Mouse (Mus musculus) neural tube, embryonic 15.5 days (tissue): ENCODE results near the gene Kctd13. TPM values are rescaled to one million over a fixed set of nuclear protein-coding genes. Genes with fewer than 3 reads are reported as not detected.
A peak's percentile ranks its signal among the peaks of the same experiment; 100 is the strongest.
"Not testable (repeated sequence)": the region's sequence is repeated elsewhere in the genome, so short reads cannot be mapped to it uniquely, and the experiment has no call there.

ENCODE experiments used
- ATAC-seq: fragments of 200-750 bp; cut with Nextera tagmentation; 2 replicates; pipeline ENCODE4 v1.8.0; 2017; ENCODE audit warnings: mild to moderate bottlenecking, moderate TSS enrichment, moderate library complexity; ENCODE audit not compliant: low FRiP score
- H3K27ac ChIP-seq: fragments of 300-500 bp; sonication (generic); replicated peaks from 2 replicates; pipeline ENCODE4 v1.5.1; 2015; ENCODE audit warnings: mild to moderate bottlenecking, inconsistent platforms
- H3K27me3 ChIP-seq: fragments of 300-500 bp; sonication (generic); replicated peaks from 2 replicates; pipeline ENCODE4 v1.6.1; 2015; ENCODE audit warnings: inconsistent platforms
- H3K36me3 ChIP-seq: fragments of 300-500 bp; sonication (generic); 2 replicates; pipeline ENCODE4 v1.6.1; 2015; ENCODE audit warnings: inconsistent platforms
- H3K4me1 ChIP-seq: fragments of 300-500 bp; sonication (generic); 2 replicates; pipeline ENCODE4 v1.6.1; 2015; ENCODE audit warnings: inconsistent platforms
- H3K4me2 ChIP-seq: fragments of 300-500 bp; sonication (generic); 2 replicates; pipeline ENCODE4 v1.6.1; 2015; ENCODE audit warnings: inconsistent platforms, mild to moderate bottlenecking, moderate library complexity
- H3K4me3 ChIP-seq: fragments of 300-500 bp; sonication (generic); replicated peaks from 2 replicates; pipeline ENCODE4 v1.5.1; 2015; ENCODE audit warnings: mild to moderate bottlenecking, inconsistent platforms
- H3K9ac ChIP-seq: fragments of 300-500 bp; sonication (generic); replicated peaks from 2 replicates; pipeline ENCODE4 v1.6.1; 2015; ENCODE audit warnings: mild to moderate bottlenecking, inconsistent platforms
- H3K9me3 ChIP-seq: fragments of 300-500 bp; sonication (generic); replicated peaks from 2 replicates; pipeline ENCODE4 v1.6.1; 2016; ENCODE audit warnings: inconsistent platforms
- WGBS: fragments of 180-500 bp; shearing (Covaris S2); methylation state at CpG from one replicate; pipeline ENCODE4 v1.1.7; 2015; ENCODE audit warnings: mixed read lengths; 5-methylcytosine and 5-hydroxymethylcytosine counted together
- polyA plus RNA-seq: library from polyadenylated mRNA; unstranded; fragments of >200 nt; fragmentation: Nextera tagmentation; extraction: Ambion mirVana; gene quantifications from 2 replicates; pipeline ENCODE4 v1.2.1, GENCODE M21; 2015

Gene Kctd13
- polyA plus RNA-seq, 1 experiment from 2014 or later = 121 TPM

DNA sequence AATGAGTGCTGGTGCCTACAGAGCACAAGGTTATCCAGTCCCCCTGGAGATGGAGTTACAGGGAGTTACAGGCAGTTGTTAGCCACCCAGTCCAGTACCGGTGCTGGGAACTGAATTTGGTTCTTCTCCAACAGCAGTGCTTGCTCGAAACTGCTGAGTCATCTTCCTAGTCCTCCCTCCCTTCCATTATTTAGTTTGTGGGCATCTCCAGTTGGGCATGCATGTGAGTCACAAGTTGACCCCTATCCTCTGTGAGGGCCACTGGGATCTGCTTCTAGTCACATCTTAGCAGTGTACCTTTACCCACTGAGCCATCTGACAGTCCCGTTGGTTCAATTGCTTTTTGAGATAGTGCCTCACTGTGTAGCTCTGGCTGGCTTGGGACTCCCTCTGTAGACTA, 23.1 kb upstream of the Kctd13 start:
- no peak overlapping the region for H3K4me3 ChIP-seq
- H3K36me3 ChIP-seq = no peaks in the 10 kb centered on the region
- H3K27me3 ChIP-seq = no peaks in the 10 kb centered on the region
- no peaks in the 10 kb centered on the region for H3K4me1 ChIP-seq
- no peak overlapping the region for H3K27ac ChIP-seq
- no peak overlapping the region for H3K4me2 ChIP-seq
- no peak overlapping the region for H3K9ac ChIP-seq
- no peaks in the 10 kb centered on the region for H3K9me3 ChIP-seq
- ATAC-seq = no peak
- 81% methylated on average over 3 of the region's 3 CpGs for WGBS

- H3K4me1 ChIP-seq = no peaks in the 10 kb centered on the region
- 88% methylated on average over 3 of the region's 3 CpGs for WGBS
- no peak overlapping the region for H3K27ac ChIP-seq
- no peak overlapping the region for H3K9ac ChIP-seq
- H3K36me3 ChIP-seq = no peaks in the 10 kb centered on the region
- no peaks in the 10 kb centered on the region for H3K9me3 ChIP-seq
- no peak overlapping the region for H3K4me3 ChIP-seq
- no peak for ATAC-seq
- no peaks in the 10 kb centered on the region for H3K27me3 ChIP-seq
- no peak overlapping the region for H3K4me2 ChIP-seq
Measured at GRCm38 (mm10) chr7:126914844-126915243, 13.8 kb upstream of the Kctd13 start.

GRCm38 (mm10) chr7:126918356-126918755, 10.3 kb upstream of the Kctd13 start:
- not testable (repeated sequence) for H3K27me3 ChIP-seq, ATAC-seq, H3K4me2 ChIP-seq, H3K4me1 ChIP-seq, H3K27ac ChIP-seq, H3K36me3 ChIP-seq, H3K4me3 ChIP-seq, H3K9ac ChIP-seq, H3K9me3 ChIP-seq
- WGBS = 26% methylated on average over 4 of the region's 4 CpGs

DNA sequence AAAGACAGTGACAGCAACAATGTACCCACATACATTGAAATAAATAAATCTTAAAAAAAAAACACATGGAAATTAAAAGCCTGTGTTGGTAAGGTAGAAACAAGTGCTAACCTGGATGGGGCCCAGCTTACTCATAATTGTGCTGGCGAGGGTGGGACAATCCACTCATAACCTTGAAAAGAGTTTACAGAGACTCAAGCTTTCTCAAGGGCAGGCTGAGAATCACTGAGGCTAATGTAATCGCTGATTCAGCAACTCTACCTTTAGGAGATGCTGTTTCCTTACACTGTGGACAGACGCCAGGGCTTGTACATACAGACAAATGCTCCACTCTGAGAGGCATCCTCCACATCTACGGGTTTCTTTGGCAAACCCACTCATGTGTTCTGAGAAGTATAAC, 8.7 kb upstream of the Kctd13 start:
- no peak overlapping the region for H3K9ac ChIP-seq
- ATAC-seq = no peak
- H3K27me3 ChIP-seq = no peaks in the 10 kb centered on the region
- no peak overlapping the region for H3K27ac ChIP-seq
- peaks cover 5% of the 10 kb centered on the region; the same call in 1 of the 2 replicates for H3K4me1 ChIP-seq
- 84% methylated on average over 4 of the region's 4 CpGs for WGBS
- no peaks in the 10 kb centered on the region for H3K36me3 ChIP-seq
- H3K4me2 ChIP-seq = no peak overlapping the region
- no peaks in the 10 kb centered on the region for H3K9me3 ChIP-seq
- no peak overlapping the region for H3K4me3 ChIP-seq

GRCm38 (mm10) chr7:126921563-126921962, 7.1 kb upstream of the Kctd13 start:
- H3K9me3 ChIP-seq = no peaks in the 10 kb centered on the region
- no peak overlapping the region for H3K9ac ChIP-seq
- H3K27me3 ChIP-seq = no peaks in the 10 kb centered on the region
- WGBS = 55% methylated on average over 2 of the region's 2 CpGs
- no peaks in the 10 kb centered on the region for H3K36me3 ChIP-seq
- H3K4me3 ChIP-seq = no peak overlapping the region
- no peak overlapping the region for H3K27ac ChIP-seq
- H3K4me2 ChIP-seq = no peak overlapping the region
- peaks cover 5% of the 10 kb centered on the region; the same call in 1 of the 2 replicates for H3K4me1 ChIP-seq
- no peak for ATAC-seq

- no peaks in the 10 kb centered on the region for H3K36me3 ChIP-seq
- 21% methylated on average over 5 of the region's 5 CpGs for WGBS
- no peaks in the 10 kb centered on the region for H3K9me3 ChIP-seq
- H3K9ac ChIP-seq = no peak within 1 kb of the TSS
- H3K27me3 ChIP-seq = no peaks in the 10 kb centered on the region
- no peak within 1 kb of the TSS for H3K4me2 ChIP-seq
- no peak for ATAC-seq
- 0 out of 2 replicates have a peak within 1 kb of the TSS, but pooled peaks have one; percentile 13 for H3K27ac ChIP-seq
- H3K4me3 ChIP-seq = no peak within 1 kb of the TSS
- peaks cover 5% of the 10 kb centered on the region; the same call in 1 of the 2 replicates for H3K4me1 ChIP-seq
Measured at GRCm38 (mm10) chr7:126922624-126923060, 6.0 kb upstream of the Kctd13 start, which contains the start of gene Tmem219. Tmem219 (minus strand) TSS chr7:126922917.

DNA sequence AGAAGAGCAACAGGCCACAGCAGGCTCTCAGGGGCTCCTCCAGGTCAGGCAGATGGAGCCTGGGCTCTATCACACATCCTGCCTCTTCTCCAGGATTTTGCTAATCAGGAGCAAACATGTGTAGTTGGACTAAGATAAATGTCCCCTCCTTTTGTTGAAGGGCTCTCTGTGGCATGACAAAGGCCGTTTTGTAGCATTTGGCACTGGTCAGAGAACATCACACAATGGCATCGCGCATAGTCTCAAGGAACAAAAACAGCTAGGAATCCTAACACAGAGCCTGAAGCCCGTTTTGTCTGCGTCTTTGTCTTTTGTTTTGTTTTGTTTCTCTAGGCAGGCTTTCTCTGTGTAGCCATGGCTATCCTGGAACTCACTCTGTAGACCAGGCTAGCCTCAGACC, 4.7 kb upstream of the Kctd13 start:
- 20% methylated on average over 5 of the region's 5 CpGs for WGBS
- Histone ChIP-seq H3K27ac (no peak overlapping the region), H3K4me2 (no peak overlapping the region), H3K36me3 (no peaks in the 10 kb centered on the region), H3K4me1 (peaks cover 5% of the 10 kb centered on the region; the same call in 1 of the 2 replicates), H3K9me3 (no peaks in the 10 kb centered on the region), H3K9ac (no peak overlapping the region), H3K27me3 (no peaks in the 10 kb centered on the region), H3K4me3 (no peak overlapping the region)
- no peak for ATAC-seq

DNA sequence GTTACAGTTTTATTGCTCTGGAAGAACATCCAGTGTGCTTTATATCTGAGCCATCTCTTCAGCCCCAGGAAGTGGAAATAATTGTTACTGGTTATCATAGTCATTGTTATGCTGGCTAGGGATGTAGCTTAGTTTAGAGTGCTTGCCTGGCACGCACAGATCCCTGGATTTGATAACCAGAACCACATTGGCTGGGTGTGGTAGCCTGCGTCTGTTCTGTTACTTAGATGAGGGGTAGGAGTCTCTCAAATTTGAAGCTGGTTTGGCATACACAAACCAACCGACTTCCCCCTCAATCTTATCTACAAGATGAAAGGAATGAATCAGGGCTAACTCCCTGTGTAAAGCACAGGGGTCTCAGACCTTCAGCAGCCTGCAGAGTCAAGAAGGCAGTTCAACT, 2.4 kb upstream of the Kctd13 start:
- no peak for ATAC-seq
- Histone ChIP-seq H3K27me3 (no peaks in the 10 kb centered on the region), H3K4me3 (no peak overlapping the region), H3K4me2 (no peak overlapping the region), H3K4me1 (peaks cover 20% of the 10 kb centered on the region), H3K36me3 (peaks cover under 1% of the 10 kb centered on the region; the same call in 1 of the 2 replicates), H3K9ac (no peak overlapping the region), H3K27ac (no peak overlapping the region), H3K9me3 (no peaks in the 10 kb centered on the region)
- WGBS = 65% methylated on average over 3 of the region's 3 CpGs

DNA sequence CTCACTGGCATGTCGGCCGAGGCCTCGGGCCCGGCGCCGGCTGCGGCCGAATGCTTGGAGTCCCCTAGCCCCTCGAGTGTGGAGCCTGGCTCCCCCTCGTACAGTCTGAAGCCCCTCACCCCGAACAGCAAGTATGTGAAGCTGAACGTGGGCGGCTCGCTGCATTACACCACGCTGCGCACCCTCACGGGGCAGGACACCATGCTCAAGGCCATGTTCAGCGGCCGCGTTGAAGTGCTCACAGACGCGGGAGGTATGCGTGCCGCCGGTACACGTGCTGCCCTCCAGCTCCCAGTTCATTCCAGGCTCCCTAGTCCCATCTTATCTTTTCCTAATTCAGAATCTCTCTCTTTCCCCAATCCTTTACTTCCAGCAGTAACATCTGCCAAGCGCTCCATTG, 367 bp downstream of the Kctd13 start:
- Histone ChIP-seq H3K9me3 (no peaks in the 10 kb centered on the region), H3K27ac (peak overlapping the region; percentile 87), H3K4me1 (peaks cover 15% of the 10 kb centered on the region), H3K4me3 (peak overlapping the region; percentile 98), H3K27me3 (no peaks in the 10 kb centered on the region), H3K36me3 (peaks cover 8% of the 10 kb centered on the region), H3K4me2 (peak overlapping the region; percentile 89), H3K9ac (peak overlapping the region; percentile 80)
- peak; percentile 75 for ATAC-seq
- WGBS = under 1% methylated on average over 27 of the region's 27 CpGs

DNA sequence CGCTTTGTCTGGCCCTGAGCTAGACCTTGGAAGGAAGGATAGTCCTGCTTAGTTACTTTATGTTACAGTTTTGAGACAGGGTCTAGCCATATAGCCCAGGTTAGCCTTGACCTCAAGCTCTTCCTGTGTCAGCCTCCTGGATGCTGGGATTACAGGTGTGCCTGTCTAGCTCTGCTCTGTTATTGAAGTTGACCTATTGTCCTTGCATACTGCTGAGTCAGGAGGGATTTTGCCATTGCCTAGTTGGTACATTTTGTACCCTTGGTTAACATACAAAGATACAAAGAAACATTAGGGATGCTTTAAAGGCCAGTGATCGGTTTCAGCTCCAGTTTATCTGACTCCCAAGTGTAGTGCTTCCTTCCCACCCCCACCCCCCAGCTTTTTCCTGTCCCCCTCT, 4.0 kb downstream of the Kctd13 start:
- no peak for ATAC-seq
- peaks cover 20% of the 10 kb centered on the region for H3K36me3 ChIP-seq
- 98% methylated on average over 2 of the region's 2 CpGs for WGBS

GRCm38 (mm10) chr7:126941171-126941570, 12.5 kb downstream of the Kctd13 start:
- Histone ChIP-seq H3K9me3 (no peaks in the 10 kb centered on the region), H3K36me3 (peaks cover 51% of the 10 kb centered on the region), H3K27me3 (no peaks in the 10 kb centered on the region), H3K4me1 (0 out of 2 replicates have a peak, but pooled peaks cover 4% of the 10 kb centered on the region), H3K4me3 (no peak overlapping the region), H3K4me2 (no peak overlapping the region), H3K27ac (no peak overlapping the region), H3K9ac (no peak overlapping the region)
- WGBS = 39% methylated on average over 6 of the region's 6 CpGs
- no peak for ATAC-seq

More for the DNA sequence above, 4.0 kb downstream of the Kctd13 start:
- Histone ChIP-seq H3K4me1 (peaks cover 15% of the 10 kb centered on the region), H3K27ac (no peak overlapping the region), H3K27me3 (no peaks in the 10 kb centered on the region), H3K9ac (no peak overlapping the region), H3K4me3 (no peak overlapping the region), H3K4me2 (no peak overlapping the region), H3K9me3 (no peaks in the 10 kb centered on the region)

DNA sequence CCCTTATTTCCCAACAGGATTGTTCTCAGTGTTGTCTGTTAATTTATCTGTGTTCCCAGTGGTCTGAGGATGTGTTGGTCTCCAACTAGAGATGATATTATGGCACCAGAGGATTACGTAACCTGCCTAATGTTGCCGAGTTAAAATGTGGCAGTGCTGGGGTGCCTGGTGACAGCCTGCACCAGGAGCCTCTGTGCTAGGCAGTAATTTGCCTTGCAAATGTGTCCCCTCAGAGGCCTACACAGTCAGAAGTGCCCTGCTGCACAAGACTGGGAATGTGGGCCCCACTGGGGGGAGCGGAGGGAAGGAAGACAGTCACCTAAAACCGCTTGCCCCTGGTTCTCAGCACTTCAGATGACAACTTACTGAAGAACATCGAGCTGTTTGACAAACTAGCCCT, 13.1 kb downstream of the Kctd13 start:
- Histone ChIP-seq H3K9me3 (no peaks in the 10 kb centered on the region), H3K27ac (no peak overlapping the region), H3K4me2 (no peak overlapping the region), H3K4me3 (no peak overlapping the region), H3K9ac (no peak overlapping the region), H3K4me1 (peaks cover 10% of the 10 kb centered on the region), H3K27me3 (no peaks in the 10 kb centered on the region), H3K36me3 (peaks cover 52% of the 10 kb centered on the region)
- no peak for ATAC-seq
- 48% methylated on average over 5 of the region's 5 CpGs for WGBS
